Mouse (Mus musculus) midbrain, postnatal 0 days (tissue): ENCODE data around the gene Mpp4. TPM values are rescaled to one million over a fixed set of nuclear protein-coding genes. Genes with fewer than 3 reads are reported as not detected.

ENCODE experiments used
- ATAC-seq: fragments of 200-750 bp; cut with Nextera tagmentation; 2 replicates; pipeline ENCODE4 v1.8.0; 2017; ENCODE audit warnings: moderate number of reproducible peaks, mild to moderate bottlenecking, moderate TSS enrichment, moderate library complexity; ENCODE audit not compliant: low FRiP score
- DNase-seq: peaks from one replicate; pipeline ENCODE4 v3.0.0-alpha.2; 2015; ENCODE audit warnings: low spot score
- H3K27ac ChIP-seq: fragments of 300-500 bp; sonication (generic); 2 replicates; pipeline ENCODE4 v1.5.1; 2014; ENCODE audit warnings: low read depth, mild to moderate bottlenecking, low read length, mixed read lengths
- H3K27me3 ChIP-seq: fragments of 300-500 bp; sonication (generic); 2 replicates; pipeline ENCODE4 v1.6.1; 2014; ENCODE audit warnings: low read length, control low read depth, mixed read lengths; ENCODE audit not compliant: insufficient read depth
- H3K36me3 ChIP-seq: fragments of 300-500 bp; sonication (generic); 2 replicates; pipeline ENCODE4 v1.6.1; 2014; ENCODE audit warnings: low read length, control low read depth, mixed read lengths; ENCODE audit not compliant: insufficient read depth
- H3K4me1 ChIP-seq: fragments of 300-500 bp; sonication (generic); 2 replicates; pipeline ENCODE4 v1.6.1; 2014; ENCODE audit warnings: mild to moderate bottlenecking, control low read depth, antibody characterized with exemption, low read length, mixed read lengths; ENCODE audit not compliant: insufficient read depth
- H3K4me2 ChIP-seq: fragments of 300-500 bp; sonication (generic); 2 replicates; pipeline ENCODE4 v1.6.1; 2014; ENCODE audit warnings: low read depth, mild to moderate bottlenecking, low read length, mixed read lengths; ENCODE audit not compliant: poor library complexity, severe bottlenecking
- H3K4me3 ChIP-seq: fragments of 300-500 bp; sonication (generic); 2 replicates; pipeline ENCODE4 v1.5.1; 2014; ENCODE audit warnings: low read depth, mild to moderate bottlenecking, low read length, moderate library complexity
- H3K9ac ChIP-seq: fragments of 300-500 bp; sonication (generic); replicated peaks from 2 replicates; pipeline ENCODE4 v1.6.1; 2014; ENCODE audit warnings: mild to moderate bottlenecking, low read length, moderate library complexity, mixed read lengths; ENCODE audit not compliant: poor library complexity, severe bottlenecking
- H3K9me3 ChIP-seq: fragments of 300-500 bp; sonication (generic); 2 replicates; pipeline ENCODE4 v1.6.1; 2016; ENCODE audit warnings: low read length, control low read depth
- CTCF ChIP-seq: IDR thresholded peaks from 2 replicates; pipeline ENCODE4 v1.5.1; 2016; ENCODE audit warnings: antibody characterized with exemption, mild to moderate bottlenecking
- WGBS: fragments of 180-500 bp; shearing (Covaris S2); extraction: QIAGEN DNeasy Blood & Tissue Kit; methylation state at CpG from one replicate; pipeline ENCODE4 v1.1.7; 2014; 5-methylcytosine and 5-hydroxymethylcytosine counted together
- polyA plus RNA-seq: library from polyadenylated mRNA; unstranded; fragments of >200 nt; fragmentation: Nextera tagmentation; extraction: Ambion mirVana; gene quantifications from 2 replicates; pipeline ENCODE4 v1.2.1, GENCODE M21; 2015
- total RNA-seq: library from RNA; depleted of rRNA; stranded (reverse); fragments of >200 nt; gene quantifications from 2 replicates; pipeline ENCODE4 v1.2.3, GENCODE M21; 2014

Gene Mpp4
- total and polyA plus RNA-seq, 2 experiments from 2014 or later, result 0.64 to 2.6 TPM

- peaks cover 54% of the 10 kb centered on the region for H3K36me3 ChIP-seq
- H3K27ac ChIP-seq, result no peak overlapping the region
Observed at GRCm38 (mm10) chr1:59173023-59173422, 9.8 kb upstream of the Mpp4 start.

GRCm38 (mm10) chr1:59171875-59172274 lies 8.7 kb upstream of the Mpp4 start:
- Histone ChIP-seq H3K9me3 (no peaks in the 10 kb centered on the region), H3K27ac (no peak overlapping the region), H3K4me3 (no peak overlapping the region), H3K9ac (no peak overlapping the region), H3K4me1 (no peaks in the 10 kb centered on the region), H3K36me3 (peaks cover 56% of the 10 kb centered on the region), H3K27me3 (no peaks in the 10 kb centered on the region), H3K4me2 (no peak overlapping the region)
- 91% methylated on average over 5 of the region's 5 CpGs for WGBS
- TF ChIP-seq CTCF, result no peak
- ATAC-seq (no peak), DNase-seq (no peak)

More at GRCm38 (mm10) chr1:59173023-59173422, 9.8 kb upstream of the Mpp4 start:
- no peaks in the 10 kb centered on the region for H3K9me3 ChIP-seq
- H3K4me1 ChIP-seq, result no peaks in the 10 kb centered on the region
- H3K9ac ChIP-seq, result no peak overlapping the region
- WGBS, result 91% methylated on average over 5 of the region's 5 CpGs
- H3K4me3 ChIP-seq, result no peak overlapping the region
- H3K27me3 ChIP-seq, result no peaks in the 10 kb centered on the region
- H3K4me2 ChIP-seq, result no peak overlapping the region
- no peak for TF ChIP-seq CTCF
- DNase-seq, result no peak
- ATAC-seq, result no peak

GRCm38 (mm10) chr1:59170290-59170689 lies 7.1 kb upstream of the Mpp4 start:
- Histone ChIP-seq H3K9me3 (no peaks in the 10 kb centered on the region), H3K27me3 (no peaks in the 10 kb centered on the region), H3K36me3 (peaks cover 51% of the 10 kb centered on the region), H3K27ac (no peak overlapping the region), H3K4me2 (no peak overlapping the region), H3K4me3 (no peak overlapping the region), H3K9ac (no peak overlapping the region), H3K4me1 (no peaks in the 10 kb centered on the region)
- WGBS, result 74% methylated on average over 8 of the region's 8 CpGs
- no peak for ATAC-seq
- no peak for DNase-seq
- TF ChIP-seq CTCF, result peak; percentile 19; the same call in 1 of the 2 replicates

GRCm38 (mm10) chr1:59169586-59169985 lies 6.4 kb upstream of the Mpp4 start:
- no peak for ATAC-seq

GRCm38 (mm10) chr1:59168556-59168955 lies 5.4 kb upstream of the Mpp4 start:
- Histone ChIP-seq H3K27me3 (no peaks in the 10 kb centered on the region), H3K9me3 (no peaks in the 10 kb centered on the region), H3K4me1 (no peaks in the 10 kb centered on the region), H3K9ac (no peak overlapping the region), H3K27ac (no peak overlapping the region), H3K36me3 (peaks cover 45% of the 10 kb centered on the region), H3K4me3 (no peak overlapping the region), H3K4me2 (no peak overlapping the region)
- ATAC-seq (no peak), DNase-seq (no peak)
- 93% methylated on average over 2 of the region's 2 CpGs for WGBS
- no peak for TF ChIP-seq CTCF

More at GRCm38 (mm10) chr1:59169586-59169985, 6.4 kb upstream of the Mpp4 start:
- Histone ChIP-seq H3K27ac (no peak overlapping the region), H3K4me3 (no peak overlapping the region), H3K27me3 (no peaks in the 10 kb centered on the region), H3K36me3 (peaks cover 45% of the 10 kb centered on the region), H3K4me1 (no peaks in the 10 kb centered on the region), H3K9ac (no peak overlapping the region), H3K9me3 (no peaks in the 10 kb centered on the region), H3K4me2 (no peak overlapping the region)
- WGBS, result 89% methylated on average over 6 of the region's 6 CpGs
- DNase-seq, result no peak
- no peak for TF ChIP-seq CTCF

GRCm38 (mm10) chr1:59167654-59168425 lies 4.7 kb upstream of the Mpp4 start:
- ATAC-seq, result no peak
- TF ChIP-seq CTCF, result no peak
- Histone ChIP-seq H3K4me2 (no peak overlapping the region), H3K27ac (no peak overlapping the region), H3K4me3 (no peak overlapping the region), H3K27me3 (no peaks in the 10 kb centered on the region), H3K9ac (no peak overlapping the region), H3K9me3 (no peaks in the 10 kb centered on the region), H3K4me1 (no peaks in the 10 kb centered on the region), H3K36me3 (peaks cover 46% of the 10 kb centered on the region)
- DNase-seq, result no peak
- WGBS, result 86% methylated on average over 4 of the region's 4 CpGs
